Mouse (Mus musculus): ENCODE results near the gene AW549877. TPM values are rescaled to one million over a fixed set of nuclear protein-coding genes. Genes with fewer than 3 reads are reported as not detected.

Gene AW549877
- polyA plus RNA-seq, 1 experiment from 2014 or later, result 38.3 TPM

Other genes starting within 250 kb of the AW549877 start
- 9.8 TPM in 2 replicates for gene Fbxo4, start 16.2 kb downstream of the AW549877 start, polyA plus RNA-seq (2015; fragmentation: Nextera tagmentation; extraction: Ambion mirVana)
- 360 and 362 TPM in 2 replicates for gene Oxct1, start 30.6 kb upstream of the AW549877 start, polyA plus RNA-seq (2015; fragmentation: Nextera tagmentation; extraction: Ambion mirVana)